Mouse (Mus musculus) hindbrain, embryonic 10.5 days (tissue): ENCODE measurements around the gene Mtcl1. TPM values are rescaled to one million over a fixed set of nuclear protein-coding genes. Genes with fewer than 3 reads are reported as not detected.

Experiments used
- DNase-seq: peaks from one replicate; pipeline ENCODE4 v3.0.0-alpha.2; 2017; ENCODE audit warnings: low spot score
- H3K27ac ChIP-seq: fragments of 300-500 bp; sonication (generic); 2 replicates; pipeline ENCODE4 v1.5.1; 2016; ENCODE audit warnings: mild to moderate bottlenecking, moderate library complexity
- H3K27me3 ChIP-seq: fragments of 300-500 bp; sonication (generic); 2 replicates; pipeline ENCODE4 v1.6.1; 2016; ENCODE audit warnings: mild to moderate bottlenecking; ENCODE audit not compliant: poor library complexity, insufficient read depth, severe bottlenecking
- H3K36me3 ChIP-seq: fragments of 300-500 bp; sonication (generic); 2 replicates; pipeline ENCODE4 v1.6.1; 2016; ENCODE audit warnings: mild to moderate bottlenecking, moderate library complexity
- H3K4me1 ChIP-seq: fragments of 300-500 bp; sonication (generic); replicated peaks from 2 replicates; pipeline ENCODE4 v1.6.1; 2016; ENCODE audit warnings: mild to moderate bottlenecking
- H3K4me3 ChIP-seq: fragments of 300-500 bp; sonication (generic); 2 replicates; pipeline ENCODE4 v1.5.1; 2016; ENCODE audit warnings: mild to moderate bottlenecking, moderate library complexity
- H3K9me3 ChIP-seq: fragments of 300-500 bp; sonication (generic); 2 replicates; pipeline ENCODE4 v1.6.1; 2016; ENCODE audit warnings: mild to moderate bottlenecking, moderate library complexity
- WGBS: fragments of 180-500 bp; shearing (Covaris S2); methylation state at CpG from one replicate; pipeline ENCODE4 v1.1.7; 2016; 5-methylcytosine and 5-hydroxymethylcytosine counted together
- polyA plus RNA-seq: library from polyadenylated mRNA; unstranded; fragments of >200 nt; fragmentation: Nextera tagmentation; extraction: Ambion mirVana; gene quantifications from 2 replicates; pipeline ENCODE4 v1.2.1, GENCODE M21; 2016

The Mtcl1 gene
- polyA plus RNA-seq, 1 experiment from 2014 or later = 89.7 TPM

DNA sequence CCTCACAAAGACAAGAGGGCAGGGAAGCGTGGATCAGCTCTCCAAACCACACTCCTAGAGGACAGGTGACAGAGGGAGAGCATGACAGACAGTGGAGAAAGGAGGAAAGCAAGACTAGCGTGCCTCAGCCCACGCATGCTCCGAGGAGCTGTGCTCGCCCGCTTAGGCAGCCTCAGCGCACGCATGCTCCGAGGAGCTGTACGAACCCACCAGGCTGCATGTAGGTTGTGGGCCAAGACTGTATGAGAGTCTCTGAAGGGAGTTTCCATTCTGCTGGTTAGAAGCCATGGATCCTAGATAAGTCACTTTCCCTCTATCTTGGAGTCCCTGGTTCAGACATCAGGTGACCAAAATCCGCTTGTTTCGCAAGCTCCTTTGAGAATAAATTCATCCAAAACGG is 29.8 kb upstream of the Mtcl1 start:
- Histone ChIP-seq H3K4me1 (peaks cover 48% of the 10 kb centered on the region), H3K27me3 (peaks cover 15% of the 10 kb centered on the region; the same call in 1 of the 2 replicates), H3K36me3 (no peaks in the 10 kb centered on the region), H3K4me3 (peak overlapping the region; percentile 44), H3K27ac (peak overlapping the region; percentile 95), H3K9me3 (peaks cover 7% of the 10 kb centered on the region)
- DNase-seq = peak; percentile 71
- 2% methylated on average over 13 of the region's 13 CpGs for WGBS

DNA sequence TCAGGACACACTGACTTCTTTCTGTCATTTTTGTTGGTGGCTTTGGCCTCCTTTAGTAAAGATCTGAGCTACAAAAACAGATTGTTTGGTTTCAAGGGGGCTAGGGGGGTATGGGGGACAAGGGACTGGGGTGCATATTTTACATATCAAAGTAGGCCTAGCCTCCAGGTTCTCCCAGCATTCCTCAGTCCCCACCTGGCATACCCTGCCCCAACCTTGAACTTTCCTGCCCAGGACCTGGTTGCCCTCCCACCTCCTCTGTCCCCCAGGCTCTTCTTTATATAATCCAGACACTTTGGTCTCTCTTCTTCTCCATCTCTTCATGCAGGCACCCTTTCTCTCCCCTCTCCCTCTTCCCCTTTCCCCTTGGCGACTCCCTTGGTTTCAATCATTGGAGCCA is 23.7 kb upstream of the Mtcl1 start:
- peaks cover 10% of the 10 kb centered on the region for H3K4me1 ChIP-seq
- H3K27me3 ChIP-seq = peaks cover 1% of the 10 kb centered on the region; the same call in 1 of the 2 replicates
- DNase-seq = no peak
- H3K36me3 ChIP-seq = no peaks in the 10 kb centered on the region
- H3K27ac ChIP-seq = no peak overlapping the region
- peaks cover 9% of the 10 kb centered on the region for H3K9me3 ChIP-seq
- 84% methylated on average over 1 of the region's 1 CpGs for WGBS
- H3K4me3 ChIP-seq = no peak overlapping the region

DNA sequence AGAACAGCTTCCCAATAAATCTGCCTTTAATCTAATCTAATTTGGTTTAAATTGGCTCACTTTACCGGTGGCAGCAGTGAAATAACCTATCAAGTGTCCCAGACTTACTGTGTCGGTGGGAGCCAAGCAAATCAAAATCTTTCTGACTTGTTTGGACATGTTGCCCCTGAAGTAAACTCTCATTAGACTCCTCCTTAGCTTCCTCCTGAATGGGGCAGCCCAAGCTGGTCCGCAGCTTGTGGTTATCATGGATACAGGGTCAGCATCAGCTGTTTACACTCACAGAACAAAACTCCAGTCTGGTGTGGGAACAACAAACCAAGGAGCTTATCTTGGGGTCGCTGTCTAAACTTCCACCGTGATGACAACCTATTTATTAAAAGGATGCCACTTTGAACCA is 22.2 kb upstream of the Mtcl1 start:
- WGBS = 83% methylated on average over 5 of the region's 5 CpGs
- Histone ChIP-seq H3K27ac (no peak overlapping the region), H3K36me3 (no peaks in the 10 kb centered on the region), H3K4me1 (peaks cover 8% of the 10 kb centered on the region), H3K27me3 (no peaks in the 10 kb centered on the region), H3K4me3 (no peak overlapping the region), H3K9me3 (peaks cover 9% of the 10 kb centered on the region)
- no peak for DNase-seq

DNA sequence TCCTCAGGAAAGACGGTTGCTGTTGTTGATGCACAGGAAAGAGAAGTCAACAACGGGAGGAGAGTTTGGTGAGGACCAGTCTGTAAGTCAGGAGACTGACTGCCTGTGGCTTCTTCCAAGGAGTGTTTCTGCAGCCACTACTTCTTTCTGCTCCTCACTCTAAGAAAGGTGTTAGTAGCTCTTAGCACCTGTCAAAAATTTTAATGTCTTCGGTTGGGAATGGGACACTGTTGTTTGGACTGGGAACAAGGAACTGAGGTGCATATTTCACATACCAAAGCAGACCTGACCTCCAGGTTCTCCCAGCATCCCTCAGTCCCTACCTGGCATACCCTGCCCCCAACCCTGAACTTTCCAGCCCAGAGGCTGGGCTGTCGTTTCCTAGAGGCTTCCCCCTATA is 21.7 kb upstream of the Mtcl1 start:
- Histone ChIP-seq H3K36me3 (no peaks in the 10 kb centered on the region), H3K4me3 (no peak overlapping the region), H3K27me3 (no peaks in the 10 kb centered on the region), H3K4me1 (peaks cover 8% of the 10 kb centered on the region), H3K9me3 (peaks cover 9% of the 10 kb centered on the region), H3K27ac (no peak overlapping the region)
- DNase-seq = no peak
- 88% methylated on average over 4 of the region's 4 CpGs for WGBS

DNA sequence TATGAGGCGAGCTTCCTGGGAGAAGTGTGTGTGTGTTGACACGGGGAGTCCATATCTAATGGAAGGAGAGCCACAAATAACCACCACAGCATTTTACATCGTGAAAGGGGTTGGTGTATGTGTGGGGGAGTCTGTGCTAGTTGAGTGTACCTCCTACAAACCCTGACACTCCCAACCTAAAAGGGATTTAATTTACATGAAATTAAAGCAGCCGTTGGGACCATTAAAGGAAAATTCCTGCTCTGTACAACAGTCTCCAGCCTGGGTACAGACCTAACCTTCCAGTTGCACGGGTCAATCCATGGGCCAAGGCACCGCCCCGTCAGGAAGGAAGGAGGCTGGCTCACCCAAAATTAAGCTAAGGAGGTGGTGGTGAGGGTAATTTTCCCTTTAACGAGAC is 20.5 kb upstream of the Mtcl1 start:
- Histone ChIP-seq H3K27ac (peak overlapping the region; percentile 62; the same call in 1 of the 2 replicates), H3K4me1 (peaks cover 8% of the 10 kb centered on the region), H3K9me3 (peaks cover 9% of the 10 kb centered on the region), H3K27me3 (no peaks in the 10 kb centered on the region), H3K36me3 (no peaks in the 10 kb centered on the region), H3K4me3 (no peak overlapping the region)
- no peak for DNase-seq
- WGBS = 46% methylated on average over 8 of the region's 8 CpGs

DNA sequence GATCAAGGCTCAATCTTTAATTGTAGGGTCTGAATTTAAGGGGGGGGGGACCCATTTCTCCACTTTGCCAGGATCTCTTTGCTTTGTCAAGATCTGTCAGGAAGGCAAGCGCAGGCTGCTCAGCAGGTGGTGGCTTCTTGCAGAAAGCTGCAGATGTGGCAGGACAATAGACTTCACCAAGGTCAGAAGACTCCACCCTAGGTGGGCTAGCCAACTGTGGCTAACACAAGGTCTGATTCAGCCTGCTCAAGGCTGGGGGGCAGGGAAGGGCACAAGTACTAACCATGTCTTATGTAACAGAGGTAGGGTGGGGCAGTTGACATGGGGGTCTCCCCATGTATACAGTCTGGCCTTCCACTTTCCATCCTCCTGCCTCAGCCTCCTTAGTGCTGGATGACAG is 7.7 kb upstream of the Mtcl1 start:
- Histone ChIP-seq H3K27ac (no peak overlapping the region), H3K4me3 (no peak overlapping the region), H3K9me3 (no peaks in the 10 kb centered on the region), H3K36me3 (no peaks in the 10 kb centered on the region), H3K27me3 (no peaks in the 10 kb centered on the region), H3K4me1 (peaks cover 10% of the 10 kb centered on the region)
- DNase-seq = no peak
- 28% methylated on average over 1 of the region's 1 CpGs for WGBS

DNA sequence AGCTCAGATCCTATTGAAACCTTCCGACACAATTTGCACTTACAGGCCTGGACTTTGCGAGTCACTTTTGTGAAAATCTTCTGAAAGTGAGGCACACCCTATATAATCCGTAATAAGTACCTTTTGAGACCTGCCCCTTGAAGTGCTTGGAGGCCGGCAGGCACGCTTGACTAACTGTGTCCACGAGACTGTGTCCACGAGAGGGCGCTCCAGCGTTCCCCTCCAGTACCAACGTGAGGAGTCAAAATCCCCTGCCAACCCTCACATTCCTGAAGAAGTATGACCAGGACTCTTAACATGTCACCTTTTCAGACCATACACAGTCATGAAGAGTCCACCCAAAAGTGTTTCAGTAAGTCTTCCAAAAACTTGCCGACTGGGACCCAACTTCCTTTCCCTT is 1.6 kb upstream of the Mtcl1 start:
- Histone ChIP-seq H3K9me3 (no peaks in the 10 kb centered on the region), H3K27ac (no peak overlapping the region), H3K4me1 (peaks cover 61% of the 10 kb centered on the region), H3K27me3 (peaks cover 8% of the 10 kb centered on the region; the same call in 1 of the 2 replicates), H3K4me3 (peak overlapping the region; percentile 96), H3K36me3 (no peaks in the 10 kb centered on the region)
- DNase-seq = peak; percentile 89
- WGBS = 1% methylated on average over 11 of the region's 11 CpGs

DNA sequence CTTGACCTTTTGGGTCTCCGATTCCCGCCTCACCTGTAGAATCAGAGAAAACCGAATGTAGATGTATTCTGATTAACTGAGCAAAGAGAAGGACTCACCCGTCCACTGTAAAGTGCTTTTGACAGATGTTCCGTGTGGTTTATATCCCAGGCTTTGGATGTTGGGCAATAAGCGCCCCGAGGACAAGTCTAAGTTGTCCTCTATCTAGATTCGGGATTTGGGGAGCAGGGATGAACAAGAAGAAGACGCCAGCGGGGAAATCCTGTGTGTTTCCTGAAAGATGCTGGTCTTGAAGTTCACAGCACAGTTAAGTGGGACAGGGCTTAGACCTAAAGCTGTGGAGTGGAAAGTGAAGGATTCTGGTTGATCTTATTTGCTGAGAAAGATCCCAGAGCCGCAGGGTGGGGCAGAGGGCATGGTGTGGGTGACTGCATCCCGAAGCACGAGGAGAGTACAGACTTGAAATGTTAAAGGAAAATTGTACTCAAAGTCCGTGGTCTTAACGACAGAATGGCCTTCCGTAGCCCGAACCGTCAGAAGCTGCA is 1.0 kb upstream of the Mtcl1 start:
- peaks cover 8% of the 10 kb centered on the region; the same call in 1 of the 2 replicates for H3K27me3 ChIP-seq
- no peak for DNase-seq
- H3K4me1 ChIP-seq = peaks cover 67% of the 10 kb centered on the region
- peak overlapping the region; percentile 96 for H3K4me3 ChIP-seq
- WGBS = 3% methylated on average over 18 of the region's 18 CpGs
- H3K36me3 ChIP-seq = no peaks in the 10 kb centered on the region
- peak overlapping the region; percentile 71 for H3K27ac ChIP-seq
- H3K9me3 ChIP-seq = no peaks in the 10 kb centered on the region

DNA sequence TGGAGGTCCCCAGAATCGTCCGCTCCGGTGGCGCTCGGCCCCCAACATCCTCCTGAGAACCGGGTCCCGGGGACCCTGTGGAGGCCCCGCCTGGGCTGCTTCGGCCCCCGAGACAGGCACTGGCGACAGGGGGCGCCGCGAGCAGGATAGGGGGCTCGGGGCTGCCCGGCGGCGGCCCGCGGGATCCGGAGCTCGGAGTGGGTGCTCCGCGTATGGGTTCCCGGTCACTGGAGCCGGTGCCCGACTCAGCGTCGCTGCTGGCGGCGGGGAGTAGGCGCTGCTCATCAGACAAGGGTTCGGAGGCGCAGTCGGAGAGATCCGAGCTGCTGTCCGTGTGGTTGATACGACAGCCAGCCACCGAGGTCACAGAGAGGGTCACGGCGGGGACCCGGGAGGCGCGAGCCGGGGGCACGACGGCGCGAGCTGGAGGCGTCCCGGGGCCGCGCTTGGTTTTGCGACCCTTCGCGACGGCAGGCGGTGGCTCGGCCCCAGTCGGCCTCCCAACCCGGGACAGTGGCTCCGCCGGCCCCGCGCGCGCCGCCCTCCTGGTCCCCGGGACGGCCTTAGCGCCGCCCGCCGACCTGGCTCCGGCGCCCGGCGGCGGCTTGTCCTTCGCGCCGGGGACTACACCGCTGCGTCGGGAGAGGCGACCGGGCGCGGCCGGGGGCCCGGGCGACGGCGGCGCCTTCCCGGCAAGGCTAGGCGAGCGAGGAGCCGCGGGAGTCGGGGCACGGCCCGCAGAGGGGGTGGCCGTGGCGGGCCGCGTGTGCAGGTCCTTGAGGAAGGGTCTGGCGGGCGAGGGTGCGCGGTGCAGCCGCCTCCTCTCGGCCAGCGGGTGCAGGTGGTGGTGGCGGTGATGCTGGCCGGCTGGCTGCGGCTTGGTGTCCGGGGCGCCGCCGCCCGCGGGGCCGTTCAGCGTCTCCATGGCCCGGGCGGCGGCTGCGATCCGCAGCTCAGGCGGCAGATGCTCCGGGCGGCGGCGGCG is 837 bp downstream of the Mtcl1 start:
- WGBS = under 1% methylated on average over 136 of the region's 136 CpGs
- DNase-seq = peak; percentile 64
- no peaks in the 10 kb centered on the region for H3K36me3 ChIP-seq
- H3K9me3 ChIP-seq = no peaks in the 10 kb centered on the region
- H3K27ac ChIP-seq = peak overlapping the region; percentile 97
- H3K4me3 ChIP-seq = peak overlapping the region; percentile 96
- peaks cover 8% of the 10 kb centered on the region; the same call in 1 of the 2 replicates for H3K27me3 ChIP-seq
- peaks cover 85% of the 10 kb centered on the region for H3K4me1 ChIP-seq

DNA sequence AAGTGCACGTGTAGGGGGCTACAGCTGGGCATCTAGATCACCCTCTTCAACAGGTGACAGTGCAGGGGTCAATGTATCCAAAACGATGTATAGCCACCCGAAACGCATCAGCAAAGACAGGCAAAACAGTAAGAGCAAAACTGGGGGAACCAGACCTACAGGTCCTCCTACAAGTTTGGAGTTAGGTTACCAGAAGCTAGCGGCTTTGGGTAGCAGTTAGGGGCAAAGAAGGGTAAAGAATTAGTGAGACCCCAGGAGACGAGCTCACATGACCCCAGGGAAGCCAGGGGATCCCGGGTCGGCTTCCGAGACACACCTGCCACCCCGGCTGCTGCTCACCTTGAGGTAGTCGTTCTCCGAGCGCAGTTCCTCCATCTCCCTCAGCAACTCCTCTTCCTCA is 1.6 kb downstream of the Mtcl1 start:
- Histone ChIP-seq H3K4me3 (peak overlapping the region; percentile 96), H3K4me1 (peaks cover 87% of the 10 kb centered on the region), H3K27me3 (peaks cover 8% of the 10 kb centered on the region; the same call in 1 of the 2 replicates), H3K9me3 (no peaks in the 10 kb centered on the region), H3K27ac (peak overlapping the region; percentile 97), H3K36me3 (no peaks in the 10 kb centered on the region)
- peak; percentile 20 for DNase-seq
- WGBS = 1% methylated on average over 13 of the region's 13 CpGs

DNA sequence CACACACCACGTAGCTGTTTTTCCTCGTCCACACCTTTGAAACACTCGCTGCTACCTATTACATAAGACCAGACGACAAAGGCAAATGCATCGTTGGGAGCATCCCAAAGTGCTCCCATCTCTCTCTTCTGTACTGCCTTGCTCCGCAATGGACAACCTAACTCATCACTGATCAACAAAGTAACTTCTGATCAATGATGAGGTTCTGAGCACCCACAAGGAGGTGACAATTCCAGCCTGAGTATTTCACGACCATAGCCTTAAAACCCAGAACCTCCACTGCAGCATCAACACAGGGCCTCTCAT is 2.6 kb downstream of the Mtcl1 start:
- Histone ChIP-seq H3K9me3 (no peaks in the 10 kb centered on the region), H3K36me3 (peaks cover 5% of the 10 kb centered on the region; the same call in 1 of the 2 replicates), H3K4me1 (peaks cover 90% of the 10 kb centered on the region), H3K27ac (peak overlapping the region; percentile 97), H3K27me3 (peaks cover 8% of the 10 kb centered on the region; the same call in 1 of the 2 replicates), H3K4me3 (peak overlapping the region; percentile 96)
- 32% methylated on average over 7 of the region's 7 CpGs for WGBS
- DNase-seq = no peak

DNA sequence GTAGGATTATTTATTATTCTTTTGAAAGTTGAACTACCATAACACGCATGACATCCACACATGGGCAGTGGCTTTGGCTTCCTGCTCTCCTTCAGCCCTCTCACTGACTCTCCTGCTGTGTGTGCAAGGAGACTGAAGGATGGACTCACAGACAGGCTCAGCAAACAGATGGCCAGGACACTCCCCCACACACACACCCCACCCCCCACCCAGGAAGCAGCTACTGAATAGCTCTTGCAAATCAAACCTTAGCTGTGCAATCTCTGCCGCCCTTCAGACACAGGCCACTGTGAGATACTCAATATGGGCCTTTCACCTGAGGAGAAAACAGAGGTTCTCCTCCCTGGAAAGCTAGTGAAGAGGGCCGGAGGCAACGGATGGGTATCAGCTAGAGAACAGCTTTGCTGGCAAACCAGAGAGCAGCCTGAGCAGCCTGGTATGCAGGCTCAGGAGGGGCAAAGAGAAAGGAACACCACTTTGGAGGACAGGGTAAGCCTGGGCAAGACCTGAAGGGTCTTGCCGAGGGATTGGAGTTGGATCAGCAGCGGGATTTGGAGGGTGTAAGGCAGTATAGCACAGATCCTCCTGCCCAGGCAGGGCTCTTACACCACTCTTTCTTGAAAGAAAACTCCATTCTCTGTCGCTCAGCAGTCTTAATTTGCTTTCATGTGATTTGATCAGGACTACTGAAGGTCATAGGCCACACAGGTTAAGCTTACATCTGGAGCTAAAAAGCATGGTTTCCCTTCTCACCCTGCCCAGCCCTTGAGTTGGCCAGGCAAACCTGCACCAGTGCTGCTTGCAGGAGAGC is 3.1 kb downstream of the Mtcl1 start:
- peak; percentile 51 for DNase-seq
- H3K27ac ChIP-seq = peak overlapping the region; percentile 97
- H3K27me3 ChIP-seq = peaks cover 8% of the 10 kb centered on the region; the same call in 1 of the 2 replicates
- no peaks in the 10 kb centered on the region for H3K9me3 ChIP-seq
- peaks cover 5% of the 10 kb centered on the region; the same call in 1 of the 2 replicates for H3K36me3 ChIP-seq
- WGBS = 14% methylated on average over 7 of the region's 7 CpGs
- peak overlapping the region; percentile 96 for H3K4me3 ChIP-seq
- peaks cover 89% of the 10 kb centered on the region for H3K4me1 ChIP-seq
